Mouse (Mus musculus) midbrain, postnatal 0 days (tissue): ENCODE data around the gene Itsn2. TPM values are rescaled to one million over a fixed set of nuclear protein-coding genes. Genes with fewer than 3 reads are reported as not detected.
A peak's percentile ranks its signal among the peaks of the same experiment; 100 is the strongest.

Experiments used
- ATAC-seq: fragments of 200-750 bp; cut with Nextera tagmentation; 2 replicates; pipeline ENCODE4 v1.8.0; 2017; ENCODE audit warnings: moderate number of reproducible peaks, mild to moderate bottlenecking, moderate TSS enrichment, moderate library complexity; ENCODE audit not compliant: low FRiP score
- DNase-seq: peaks from one replicate; pipeline ENCODE4 v3.0.0-alpha.2; 2015; ENCODE audit warnings: low spot score
- H3K27ac ChIP-seq: fragments of 300-500 bp; sonication (generic); 2 replicates; pipeline ENCODE4 v1.5.1; 2014; ENCODE audit warnings: low read depth, mild to moderate bottlenecking, low read length, mixed read lengths
- H3K27me3 ChIP-seq: fragments of 300-500 bp; sonication (generic); 2 replicates; pipeline ENCODE4 v1.6.1; 2014; ENCODE audit warnings: low read length, control low read depth, mixed read lengths; ENCODE audit not compliant: insufficient read depth
- H3K36me3 ChIP-seq: fragments of 300-500 bp; sonication (generic); 2 replicates; pipeline ENCODE4 v1.6.1; 2014; ENCODE audit warnings: low read length, control low read depth, mixed read lengths; ENCODE audit not compliant: insufficient read depth
- H3K4me1 ChIP-seq: fragments of 300-500 bp; sonication (generic); 2 replicates; pipeline ENCODE4 v1.6.1; 2014; ENCODE audit warnings: mild to moderate bottlenecking, control low read depth, antibody characterized with exemption, low read length, mixed read lengths; ENCODE audit not compliant: insufficient read depth
- H3K4me2 ChIP-seq: fragments of 300-500 bp; sonication (generic); 2 replicates; pipeline ENCODE4 v1.6.1; 2014; ENCODE audit warnings: low read depth, mild to moderate bottlenecking, low read length, mixed read lengths; ENCODE audit not compliant: poor library complexity, severe bottlenecking
- H3K4me3 ChIP-seq: fragments of 300-500 bp; sonication (generic); 2 replicates; pipeline ENCODE4 v1.5.1; 2014; ENCODE audit warnings: low read depth, mild to moderate bottlenecking, low read length, moderate library complexity
- H3K9ac ChIP-seq: fragments of 300-500 bp; sonication (generic); replicated peaks from 2 replicates; pipeline ENCODE4 v1.6.1; 2014; ENCODE audit warnings: mild to moderate bottlenecking, low read length, moderate library complexity, mixed read lengths; ENCODE audit not compliant: poor library complexity, severe bottlenecking
- H3K9me3 ChIP-seq: fragments of 300-500 bp; sonication (generic); 2 replicates; pipeline ENCODE4 v1.6.1; 2016; ENCODE audit warnings: low read length, control low read depth
- CTCF ChIP-seq: IDR thresholded peaks from 2 replicates; pipeline ENCODE4 v1.5.1; 2016; ENCODE audit warnings: antibody characterized with exemption, mild to moderate bottlenecking
- WGBS: fragments of 180-500 bp; shearing (Covaris S2); extraction: QIAGEN DNeasy Blood & Tissue Kit; methylation state at CpG from one replicate; pipeline ENCODE4 v1.1.7; 2014; 5-methylcytosine and 5-hydroxymethylcytosine counted together
- polyA plus RNA-seq: library from polyadenylated mRNA; unstranded; fragments of >200 nt; fragmentation: Nextera tagmentation; extraction: Ambion mirVana; gene quantifications from 2 replicates; pipeline ENCODE4 v1.2.1, GENCODE M21; 2015
- total RNA-seq: library from RNA; depleted of rRNA; stranded (reverse); fragments of >200 nt; gene quantifications from 2 replicates; pipeline ENCODE4 v1.2.3, GENCODE M21; 2014

Gene Itsn2
- total and polyA plus RNA-seq, 2 experiments from 2014 or later, result 20.6 to 27.1 TPM

DNA sequence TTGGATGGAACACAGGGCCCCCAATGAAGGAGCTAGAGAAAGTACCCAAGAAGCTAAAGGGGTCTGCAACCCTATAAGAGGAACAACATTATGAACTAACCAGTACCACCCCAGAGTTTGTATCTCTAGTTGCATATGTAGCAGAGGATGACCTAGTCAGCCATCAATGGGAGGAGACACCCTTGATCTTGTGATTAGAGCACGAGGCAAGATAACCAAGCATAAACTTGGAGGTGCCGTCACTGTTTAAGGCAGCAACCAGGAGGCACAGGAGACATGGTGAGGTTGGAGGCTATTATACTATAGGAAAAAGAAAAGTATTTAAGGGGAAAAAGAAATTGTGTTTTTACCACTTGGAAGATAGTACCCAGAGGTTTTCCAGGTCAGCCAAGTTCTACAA is 64.4 kb downstream of the Itsn2 start:
- Histone ChIP-seq H3K4me3 (no peak overlapping the region), H3K9ac (no peak overlapping the region), H3K4me1 (no peaks in the 10 kb centered on the region), H3K27me3 (no peaks in the 10 kb centered on the region), H3K27ac (no peak overlapping the region), H3K4me2 (no peak overlapping the region), H3K9me3 (no peaks in the 10 kb centered on the region), H3K36me3 (peaks cover 38% of the 10 kb centered on the region)
- no peak for TF ChIP-seq CTCF
- 93% methylated on average over 2 of the region's 2 CpGs for WGBS
- ATAC-seq, result no peak
- no peak for DNase-seq

DNA sequence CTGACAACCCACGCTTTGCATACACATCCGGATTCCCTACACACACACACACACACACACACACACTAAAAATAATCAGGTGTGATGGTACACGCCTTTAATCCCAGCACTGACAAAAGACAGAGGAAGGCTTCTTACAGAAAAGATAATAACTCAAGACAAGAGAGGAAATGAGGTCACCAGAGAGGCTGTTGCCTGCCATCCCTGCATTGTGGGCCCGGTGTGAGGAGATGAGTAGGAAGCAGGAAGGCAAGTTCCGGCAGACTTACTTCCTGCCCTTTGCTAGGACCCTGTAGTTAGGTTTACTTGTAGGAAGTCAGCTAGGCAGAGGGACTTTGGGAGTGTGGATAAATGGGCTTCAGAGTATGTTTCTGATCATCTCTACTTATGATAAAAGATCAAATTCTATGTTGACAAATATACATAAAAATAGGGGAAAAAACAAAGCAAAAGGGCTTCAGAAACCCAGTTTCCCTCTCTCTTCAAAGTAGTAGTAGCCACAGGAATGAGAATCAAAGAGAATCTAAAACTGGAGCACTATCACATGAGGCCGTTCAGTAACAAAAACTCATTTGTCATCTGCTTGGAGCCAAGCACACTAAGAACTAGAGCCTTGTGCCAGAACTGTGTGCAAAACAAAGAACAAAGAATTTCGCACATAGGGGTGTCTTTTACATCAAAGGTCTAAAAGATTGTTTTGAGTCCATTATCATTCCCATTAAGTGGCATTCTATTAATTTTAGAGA is 72.7 kb downstream of the Itsn2 start:
- peaks cover 20% of the 10 kb centered on the region; the same call in 1 of the 2 replicates for H3K36me3 ChIP-seq
- H3K4me2 ChIP-seq, result no peak overlapping the region
- 80% methylated on average over 7 of the region's 7 CpGs for WGBS
- H3K9ac ChIP-seq, result no peak overlapping the region
- TF ChIP-seq CTCF, result no peak
- no peak overlapping the region for H3K4me3 ChIP-seq
- no peaks in the 10 kb centered on the region for H3K4me1 ChIP-seq
- no peak overlapping the region for H3K27ac ChIP-seq
- no peaks in the 10 kb centered on the region for H3K27me3 ChIP-seq
- H3K9me3 ChIP-seq, result no peaks in the 10 kb centered on the region
- ATAC-seq (no peak), DNase-seq (peak; percentile 13)

DNA sequence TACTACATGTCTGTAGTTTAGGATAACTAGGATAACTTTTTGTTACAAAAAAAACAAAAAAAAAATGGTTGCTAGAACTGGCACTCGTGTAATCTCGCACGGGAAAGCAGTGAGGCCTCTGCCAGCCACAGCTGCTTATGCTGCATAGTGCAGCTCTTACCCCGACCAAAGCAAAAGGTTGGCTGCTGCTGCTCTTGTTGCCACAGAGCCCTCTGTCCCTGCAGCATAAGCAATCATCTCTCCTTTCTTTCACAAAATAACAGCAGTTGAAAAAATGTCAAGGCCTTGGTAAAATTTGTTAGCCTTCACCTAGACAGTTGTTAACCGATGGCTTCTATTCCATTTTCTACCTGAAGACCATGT is 73.2 kb downstream of the Itsn2 start:
- DNase-seq, result peak; percentile 32
- H3K9me3 ChIP-seq, result no peaks in the 10 kb centered on the region
- H3K4me2 ChIP-seq, result no peak overlapping the region
- no peak overlapping the region for H3K9ac ChIP-seq
- no peak for ATAC-seq
- H3K27ac ChIP-seq, result no peak overlapping the region
- no peaks in the 10 kb centered on the region for H3K27me3 ChIP-seq
- 71% methylated on average over 5 of the region's 5 CpGs for WGBS
- H3K4me3 ChIP-seq, result no peak overlapping the region
- TF ChIP-seq CTCF, result no peak
- peaks cover 19% of the 10 kb centered on the region; the same call in 1 of the 2 replicates for H3K36me3 ChIP-seq
- no peaks in the 10 kb centered on the region for H3K4me1 ChIP-seq

DNA sequence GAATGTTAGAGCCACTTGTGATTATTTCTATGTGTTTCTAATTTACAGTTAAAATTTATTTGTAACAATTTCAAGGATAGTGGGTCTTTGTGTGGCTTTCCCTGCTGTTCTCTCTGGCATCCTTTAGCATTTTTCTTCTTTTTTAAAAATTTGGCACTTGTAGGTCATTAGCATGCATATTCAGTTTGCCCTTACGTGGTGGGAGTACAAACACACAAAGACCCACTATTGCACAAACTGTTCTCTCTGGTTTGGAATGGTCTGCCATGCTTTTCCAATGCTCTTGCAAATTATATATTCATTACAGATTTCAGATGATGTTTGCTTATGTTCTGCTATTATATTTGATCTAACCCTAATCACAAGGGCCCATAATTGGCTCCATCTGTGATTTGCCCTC is 83.9 kb downstream of the Itsn2 start:
- WGBS, result 73% methylated on average over 1 of the region's 1 CpGs
- DNase-seq (no peak), ATAC-seq (no peak)
- Histone ChIP-seq H3K27me3 (no peaks in the 10 kb centered on the region), H3K9me3 (no peaks in the 10 kb centered on the region), H3K27ac (no peak overlapping the region), H3K36me3 (peaks cover 43% of the 10 kb centered on the region), H3K4me3 (no peak overlapping the region), H3K9ac (no peak overlapping the region), H3K4me1 (no peaks in the 10 kb centered on the region), H3K4me2 (no peak overlapping the region)
- TF ChIP-seq CTCF, result no peak

DNA sequence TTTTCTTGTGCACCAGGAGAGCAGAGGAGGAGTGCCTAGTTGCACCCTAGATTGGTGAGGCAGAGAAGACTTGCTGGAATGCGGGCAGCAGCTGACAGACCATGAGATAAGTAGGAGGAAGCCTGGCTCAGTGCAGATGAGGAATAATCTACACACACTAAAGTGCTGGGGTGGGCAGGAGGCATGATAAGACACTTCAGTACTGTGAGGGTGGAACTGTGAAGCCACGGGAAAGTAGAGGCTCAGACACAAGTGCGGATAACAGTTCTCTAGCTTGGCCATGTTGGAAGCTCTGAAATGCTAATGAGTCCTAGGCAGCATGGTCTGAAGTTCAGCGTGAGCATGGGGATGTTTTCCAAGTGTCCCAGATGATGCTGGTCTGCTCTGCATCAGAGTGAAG is 87.5 kb downstream of the Itsn2 start:
- H3K9ac ChIP-seq, result no peak overlapping the region
- no peak for TF ChIP-seq CTCF
- H3K27me3 ChIP-seq, result no peaks in the 10 kb centered on the region
- no peak for ATAC-seq
- 75% methylated on average over 4 of the region's 4 CpGs for WGBS
- peaks cover 20% of the 10 kb centered on the region for H3K36me3 ChIP-seq
- no peaks in the 10 kb centered on the region for H3K4me1 ChIP-seq
- no peak for DNase-seq
- H3K27ac ChIP-seq, result no peak overlapping the region
- H3K4me3 ChIP-seq, result no peak overlapping the region
- H3K9me3 ChIP-seq, result no peaks in the 10 kb centered on the region
- no peak overlapping the region for H3K4me2 ChIP-seq

DNA sequence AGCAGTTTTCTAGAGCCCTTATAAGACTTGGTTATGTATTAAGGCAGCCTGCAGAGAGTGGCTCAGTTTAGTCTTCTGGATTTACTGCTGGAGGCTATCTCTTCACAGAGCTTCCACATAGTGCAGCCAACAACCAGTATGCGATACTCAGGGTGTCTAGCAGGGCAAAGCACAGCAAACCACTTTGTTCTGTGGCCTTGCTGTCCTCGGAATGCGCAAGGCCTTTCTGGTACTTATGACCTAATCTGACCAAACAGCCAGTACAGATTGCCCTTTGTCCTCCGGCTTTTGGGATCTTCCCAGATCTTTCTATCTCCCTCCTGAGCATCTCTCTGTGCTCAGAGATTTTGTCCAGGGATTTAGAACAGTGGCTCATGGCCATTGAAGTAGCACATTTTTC is 93.0 kb downstream of the Itsn2 start:
- H3K27me3 ChIP-seq, result no peaks in the 10 kb centered on the region
- 78% methylated on average over 4 of the region's 4 CpGs for WGBS
- no peaks in the 10 kb centered on the region for H3K9me3 ChIP-seq
- H3K27ac ChIP-seq, result no peak overlapping the region
- H3K36me3 ChIP-seq, result peaks cover 3% of the 10 kb centered on the region; the same call in 1 of the 2 replicates
- H3K4me3 ChIP-seq, result no peak overlapping the region
- no peak for DNase-seq
- ATAC-seq, result no peak
- no peak overlapping the region for H3K4me2 ChIP-seq
- no peaks in the 10 kb centered on the region for H3K4me1 ChIP-seq
- H3K9ac ChIP-seq, result no peak overlapping the region
- TF ChIP-seq CTCF, result no peak
